Mouse (Mus musculus) T-helper 2 cell (primary cell): ENCODE data around the gene Lrrk1.

Experiments used
- in situ Hi-C: fragments of 300-600 bp; cut with MboI, MseI; formaldehyde crosslinking; loops from one replicate; pipeline ENCODE4 v1.15.1; 2025; ENCODE audit warnings: high pct_unique_total_duplicates

The Lrrk1 gene

DNA sequence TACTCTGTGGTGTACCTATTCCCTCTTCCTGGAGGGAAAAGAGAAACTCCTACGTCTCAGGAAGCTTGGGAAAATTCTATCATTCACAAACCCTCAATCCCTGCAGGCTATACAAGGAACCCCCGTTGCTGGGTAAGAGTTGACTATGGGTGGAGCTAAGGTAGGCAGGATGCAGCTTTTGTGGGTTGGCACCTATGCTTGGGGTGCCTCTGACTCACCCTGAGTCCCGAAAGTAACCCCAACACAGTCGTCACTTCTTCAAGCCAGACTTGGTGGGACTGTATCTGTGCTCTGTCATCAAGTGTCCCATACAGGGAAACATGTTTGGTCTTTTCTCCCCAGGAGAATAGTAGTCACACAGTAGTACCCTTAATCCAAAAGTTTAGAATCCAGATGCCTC is 86.7 kb downstream of the Lrrk1 start:
- in situ Hi-C loops: loop anchor here (5.0 kb wide), 1 partner anchor 199 kb away; no protein-coding TSS in a partner anchor

GRCm38 (mm10) chr7:66300680-66301079 is 87.5 kb downstream of the Lrrk1 start:
- in situ Hi-C loops: loop anchor here (5.0 kb wide), 1 partner anchor 198 kb away; no protein-coding TSS in a partner anchor

DNA sequence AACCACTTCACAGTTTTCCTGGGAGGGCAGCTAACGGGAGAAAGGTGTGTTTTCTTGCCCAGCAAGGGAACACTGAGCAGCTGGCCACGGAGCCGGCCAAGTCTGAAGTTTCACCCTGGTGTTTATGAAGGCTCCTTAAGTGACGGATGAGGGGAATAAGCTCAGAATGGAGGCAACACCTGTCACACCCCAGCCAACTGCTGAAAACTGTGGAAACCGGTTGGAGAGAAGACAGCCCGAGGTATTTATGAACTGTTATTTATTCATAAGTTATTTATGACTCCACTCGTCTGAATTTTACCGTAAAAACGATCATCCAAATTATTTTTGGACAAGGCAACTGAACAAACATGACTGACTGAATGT is 90.5 kb downstream of the Lrrk1 start:
- in situ Hi-C loops: no loop called here

- in situ Hi-C loops: no loop called here
Observed at GRCm38 (mm10) chr7:66296921-66297655, 91.1 kb downstream of the Lrrk1 start.

- in situ Hi-C loops: no loop called here
Observed at GRCm38 (mm10) chr7:66292552-66293376, 95.4 kb downstream of the Lrrk1 start.

- in situ Hi-C loops: no loop called here
Observed at GRCm38 (mm10) chr7:66292010-66292409, 96.1 kb downstream of the Lrrk1 start.

DNA sequence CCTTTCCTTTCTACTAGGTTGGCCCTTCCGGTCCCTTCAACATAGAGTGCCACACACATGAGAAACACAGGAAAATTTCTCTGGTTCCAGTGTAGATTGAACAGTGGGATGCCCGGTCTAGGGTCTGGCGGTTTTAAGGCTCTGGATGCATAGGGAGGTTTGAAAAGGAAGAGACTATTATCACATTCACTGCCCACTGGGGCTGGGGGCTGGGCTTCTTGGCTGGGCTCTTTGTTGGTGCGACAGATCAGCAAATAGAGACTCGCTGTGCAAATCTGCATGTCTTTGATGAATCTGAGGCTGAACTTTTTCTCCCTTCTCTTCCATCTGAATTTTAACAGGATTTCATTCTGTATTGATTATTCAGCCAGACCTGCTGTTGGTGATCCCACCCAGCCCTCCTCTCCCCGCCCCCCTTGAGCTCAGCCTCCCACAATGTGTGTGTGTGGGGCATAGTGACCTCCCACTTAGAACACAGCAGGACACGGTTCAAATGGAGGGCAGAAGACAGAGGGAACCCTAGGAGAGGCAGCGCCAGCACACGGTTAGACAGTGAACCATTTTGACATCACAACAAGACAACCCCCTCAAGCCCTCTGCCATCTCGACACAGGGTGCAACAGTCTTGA is 105.1 kb downstream of the Lrrk1 start:
- in situ Hi-C loops: no loop called here

DNA sequence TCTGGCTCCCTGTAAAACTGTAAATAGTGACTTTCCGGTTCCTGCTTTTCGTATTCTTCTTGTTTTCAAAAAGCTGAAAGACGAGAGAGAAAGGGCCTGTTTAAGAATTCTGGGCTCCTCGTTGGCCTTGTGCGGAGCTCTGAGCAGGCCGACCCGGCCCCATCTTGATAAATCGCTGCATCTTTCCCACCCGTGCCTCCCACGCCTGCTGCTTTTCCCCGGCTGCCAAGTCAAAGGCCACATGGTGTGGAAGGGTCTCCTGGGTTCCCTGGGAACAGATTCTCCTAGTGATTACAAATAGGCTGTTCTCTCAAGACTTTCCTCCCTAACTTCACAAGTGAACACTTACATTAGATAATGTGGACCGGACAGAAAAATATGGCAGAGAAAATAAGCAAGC is 105.9 kb downstream of the Lrrk1 start:
- in situ Hi-C loops: no loop called here

- in situ Hi-C loops: no loop called here
Observed at GRCm38 (mm10) chr7:66278001-66278400, 110.1 kb downstream of the Lrrk1 start.

DNA sequence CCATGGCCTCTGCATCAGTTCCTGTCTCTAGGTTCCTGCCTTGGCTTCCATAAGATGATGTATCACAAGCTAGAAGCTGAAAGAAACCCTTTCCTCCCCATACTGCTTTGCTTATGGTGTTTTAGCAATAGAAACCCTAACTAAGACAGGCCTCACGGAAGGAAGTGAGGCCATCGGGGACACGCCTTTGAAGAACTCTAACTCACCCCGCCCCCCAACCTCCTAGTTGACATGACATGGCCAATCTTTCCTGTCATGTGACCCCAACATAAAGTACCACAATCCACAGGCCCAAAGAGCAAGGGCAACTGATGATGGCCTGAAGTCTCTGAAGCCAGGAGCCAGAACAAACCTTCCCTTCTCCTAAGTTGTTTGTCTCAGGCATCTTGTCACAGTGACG is 114.7 kb downstream of the Lrrk1 start:
- in situ Hi-C loops: no loop called here

GRCm38 (mm10) chr7:66271226-66271625 is 116.9 kb downstream of the Lrrk1 start:
- in situ Hi-C loops: no loop called here

DNA sequence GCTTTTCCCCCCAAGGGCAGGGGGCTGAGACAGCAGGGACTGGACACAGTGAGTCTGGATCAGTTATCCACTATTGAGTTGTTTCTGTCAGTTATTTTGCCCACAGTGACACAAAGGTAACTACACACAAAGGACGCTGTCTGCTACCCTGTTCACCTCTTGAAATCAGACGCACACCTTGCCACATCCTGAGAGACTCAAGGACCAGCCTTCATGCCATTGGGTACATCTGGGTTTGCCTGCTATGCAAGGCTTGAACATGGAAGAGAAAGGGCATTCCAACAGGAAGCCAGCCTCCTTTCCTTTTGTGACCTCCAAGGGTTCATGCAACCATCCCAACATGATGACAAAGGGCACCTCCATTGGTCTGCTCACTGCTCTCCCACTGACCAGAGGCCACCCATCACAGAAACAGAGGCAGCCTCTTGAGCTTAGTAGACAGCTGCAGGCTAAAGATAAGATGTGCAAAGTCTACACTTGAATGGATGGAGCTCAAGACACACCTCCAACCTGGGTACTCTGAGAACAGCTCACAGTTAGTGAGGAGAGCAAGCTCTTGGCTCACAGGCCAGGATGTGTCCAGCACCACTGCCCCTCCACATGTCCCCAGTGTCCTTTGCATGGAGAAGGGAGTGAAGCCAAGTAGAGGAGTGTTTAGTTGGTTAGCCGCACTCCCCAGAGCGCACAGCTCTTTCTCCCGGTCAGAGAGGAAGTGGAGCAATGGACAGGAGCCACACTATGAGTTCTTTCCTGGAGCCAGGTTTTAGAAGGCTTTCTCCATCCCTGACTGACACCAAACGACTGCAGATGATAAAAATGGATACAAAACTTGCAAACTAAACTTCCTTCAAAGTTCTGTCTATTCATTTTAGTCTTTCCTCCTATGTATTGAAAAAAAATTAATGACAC is 121.0 kb downstream of the Lrrk1 start:
- in situ Hi-C loops: no loop called here

GRCm38 (mm10) chr7:66263421-66263820 is 124.7 kb downstream of the Lrrk1 start:
- in situ Hi-C loops: no loop called here

DNA sequence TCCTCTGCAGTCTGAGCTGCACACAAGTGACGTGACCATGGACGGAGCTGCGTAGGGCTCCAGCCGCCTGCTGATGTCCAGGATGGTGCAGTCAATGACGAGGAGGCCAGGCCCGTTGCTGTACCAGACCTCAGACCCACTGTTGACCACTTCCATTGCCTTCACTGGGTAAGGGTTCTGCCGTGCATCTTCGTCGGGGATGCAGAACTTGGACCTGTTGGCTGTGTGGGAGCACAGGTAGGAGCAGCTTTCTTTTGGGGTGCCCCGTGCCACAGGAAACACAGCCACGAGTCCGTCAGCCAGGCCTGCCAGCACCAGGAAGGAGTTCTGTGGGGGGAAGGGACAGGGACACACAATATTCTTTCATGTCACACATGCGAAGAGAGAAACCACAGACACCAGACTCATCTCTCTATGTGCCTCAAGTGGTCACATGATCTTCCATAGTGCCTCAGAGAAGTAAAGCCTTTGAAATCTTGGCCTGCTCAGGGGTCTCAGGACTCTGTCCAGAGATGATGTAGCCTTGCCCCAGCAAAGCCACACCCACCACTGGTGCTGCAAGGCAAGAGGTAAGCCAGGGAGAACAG is 125.5 kb downstream of the Lrrk1 start:
- in situ Hi-C loops: no loop called here

DNA sequence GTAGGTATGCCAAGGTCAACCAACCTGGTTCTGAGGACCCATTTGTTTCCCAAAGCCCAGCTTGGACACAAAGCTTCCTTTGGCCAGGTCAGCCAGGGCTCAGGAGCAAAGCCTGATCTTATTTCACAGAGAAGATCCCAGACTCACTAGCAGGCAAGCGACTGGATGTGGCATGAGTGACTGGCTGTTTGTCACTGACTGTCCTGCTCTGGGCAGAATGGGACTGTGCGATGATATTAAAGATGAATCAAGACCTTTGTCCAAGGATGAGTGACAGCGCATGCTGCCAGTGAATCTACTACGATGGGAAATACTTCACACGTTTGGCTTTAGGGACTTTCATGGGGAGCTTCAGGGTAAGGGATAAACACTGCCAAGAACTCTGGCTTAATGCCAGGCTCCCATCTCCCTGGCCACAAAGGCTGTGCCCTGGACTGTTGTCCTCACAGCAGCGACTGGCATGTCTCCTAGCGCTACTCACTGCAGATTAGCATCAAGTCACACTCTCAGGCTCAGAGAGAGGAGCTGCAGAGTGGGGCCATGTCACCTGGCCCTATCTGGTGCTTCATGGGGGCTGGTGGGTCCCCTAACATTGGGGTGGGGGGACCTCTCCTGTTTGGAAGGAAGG is 127.3 kb downstream of the Lrrk1 start:
- in situ Hi-C loops: no loop called here

GRCm38 (mm10) chr7:66260295-66260694 is 127.9 kb downstream of the Lrrk1 start:
- in situ Hi-C loops: no loop called here

GRCm38 (mm10) chr7:66259436-66260206 is 128.5 kb downstream of the Lrrk1 start:
- in situ Hi-C loops: no loop called here

DNA sequence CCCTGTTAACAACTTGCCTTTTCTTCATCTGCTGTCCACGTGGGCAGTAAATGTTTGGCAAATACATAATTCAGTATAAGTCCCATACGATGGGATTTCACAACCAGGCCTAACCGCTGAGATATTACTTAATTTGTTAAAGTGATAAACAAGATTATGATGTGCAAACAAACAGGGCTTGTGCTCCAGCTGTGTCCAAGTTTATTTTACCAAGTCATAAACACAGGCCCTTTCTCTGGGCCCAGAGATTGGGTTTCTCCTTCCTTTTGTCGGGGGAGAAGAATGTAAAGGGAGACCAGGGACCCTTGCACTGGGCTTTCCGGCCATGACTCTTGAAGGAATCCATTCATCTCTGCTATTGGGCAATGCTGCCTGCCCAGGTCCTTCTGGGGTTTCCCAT is 129.2 kb downstream of the Lrrk1 start:
- in situ Hi-C loops: no loop called here

GRCm38 (mm10) chr7:66257232-66257631 is 130.9 kb downstream of the Lrrk1 start:
- in situ Hi-C loops: no loop called here

- in situ Hi-C loops: no loop called here
Observed at GRCm38 (mm10) chr7:66256441-66256840, 131.7 kb downstream of the Lrrk1 start.
